22 mouse cellular contexts compared by ENCODE assay signal in the genomic region with DNA sequence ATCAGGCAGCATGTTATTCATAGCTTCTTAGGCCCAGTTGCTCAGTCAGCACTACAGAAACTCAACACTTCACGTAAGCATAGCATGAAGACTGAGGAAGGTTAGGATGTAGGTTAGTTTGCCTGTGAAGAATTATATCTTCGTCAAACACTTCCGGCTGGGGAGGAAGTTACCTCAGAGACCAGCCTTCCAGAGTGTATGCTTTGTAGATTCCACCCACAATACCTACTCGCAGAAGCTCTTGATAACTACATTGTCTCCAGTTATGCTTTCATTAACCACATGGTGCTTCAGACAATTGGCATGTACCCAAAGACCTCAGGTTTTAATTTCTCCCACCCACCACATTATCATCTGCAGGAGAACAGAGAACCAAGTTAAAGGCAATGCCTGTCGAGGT.
"Had no signal": no experiment of that assay in that cellular context is flagged by ENCODE, and none has a peak within 500 bp of the region (broad histone marks: within the 10 kb centered on the region; RNA-seq: fewer than 3 reads in every experiment).

No protein-coding gene starts in this region.

- H3K4me1 ChIP-seq: lung, embryonic 15.5 days; midbrain, embryonic 13.5 days; midbrain, embryonic 15.5 days; neural tube, embryonic 13.5 days; neural tube, embryonic 15.5 days had no signal

- H3K36me3 ChIP-seq: lung, embryonic 15.5 days; midbrain, embryonic 10.5 days; midbrain, embryonic 13.5 days; midbrain, embryonic 15.5 days; neural tube, embryonic 13.5 days; neural tube, embryonic 15.5 days had no signal

- ATAC-seq: liver, postnatal 0 days; lung, postnatal 0 days; midbrain, embryonic 13.5 days; midbrain, embryonic 15.5 days had no signal

- H3K9me3 ChIP-seq: lung, embryonic 15.5 days; megakaryocyte, embryonic 14.5 days; midbrain, embryonic 10.5 days; midbrain, embryonic 13.5 days; midbrain, embryonic 15.5 days; neural tube, embryonic 13.5 days; neural tube, embryonic 15.5 days had no signal

- H3K9ac ChIP-seq: liver, postnatal 0 days; lung, embryonic 15.5 days; midbrain, embryonic 13.5 days; midbrain, embryonic 15.5 days; neural tube, embryonic 13.5 days; neural tube, embryonic 15.5 days had no signal

- H3K27ac ChIP-seq: lung, embryonic 15.5 days; macrophage; midbrain, embryonic 10.5 days; midbrain, embryonic 13.5 days; midbrain, embryonic 15.5 days; neural tube, embryonic 13.5 days; neural tube, embryonic 15.5 days had no signal

- H3K4me3 ChIP-seq: lung, embryonic 15.5 days; megakaryocyte, embryonic 14.5 days; midbrain, embryonic 10.5 days; midbrain, embryonic 13.5 days; midbrain, embryonic 15.5 days; myocyte; neural tube, embryonic 13.5 days; neural tube, embryonic 15.5 days had no signal

- H3K4me2 ChIP-seq: lung, embryonic 15.5 days; midbrain, embryonic 13.5 days; midbrain, embryonic 15.5 days; neural tube, embryonic 13.5 days; neural tube, embryonic 15.5 days had no signal

- H3K27me3 ChIP-seq: lung, embryonic 15.5 days; midbrain, embryonic 13.5 days; midbrain, embryonic 15.5 days; neural tube, embryonic 13.5 days; neural tube, embryonic 15.5 days had no signal

- DNase-seq: liver, postnatal 0 days; lung, adult 2 months; lung, postnatal 14 days; lung, postnatal 36 days; retina, postnatal 1 day; right cerebral cortex, adult 18-20 months; right cerebral cortex, postnatal 25 days; right cerebral cortex, postnatal 4 days; spleen, adult 18-20 months; thymus, adult 18-20 months; thymus, postnatal 14 days; thymus, postnatal 36 days had no signal
